Mouse (Mus musculus) neural tube, embryonic 11.5 days (tissue): ENCODE measurements around the gene Jrkl. TPM values are rescaled to one million over a fixed set of nuclear protein-coding genes. Genes with fewer than 3 reads are reported as not detected.

Experiments
- ATAC-seq: fragments of 200-750 bp; cut with Nextera tagmentation; 2 replicates; pipeline ENCODE4 v1.8.0; 2017; ENCODE audit warnings: moderate number of reproducible peaks, mild to moderate bottlenecking, moderate TSS enrichment, moderate library complexity; ENCODE audit not compliant: insufficient read depth, low FRiP score, low TSS enrichment
- DNase-seq: peaks from one replicate; pipeline ENCODE4 v3.0.0-alpha.2; 2015; ENCODE audit warnings: low spot score
- H3K27ac ChIP-seq: fragments of 300-500 bp; sonication (generic); 2 replicates; pipeline ENCODE4 v1.5.1; 2014; ENCODE audit warnings: low read depth, mild to moderate bottlenecking, low read length
- H3K27me3 ChIP-seq: fragments of 300-500 bp; sonication (generic); 2 replicates; pipeline ENCODE4 v1.6.1; 2014; ENCODE audit warnings: mild to moderate bottlenecking, low read length, mixed read lengths; ENCODE audit not compliant: control insufficient read depth, insufficient read depth
- H3K36me3 ChIP-seq: fragments of 300-500 bp; sonication (generic); 2 replicates; pipeline ENCODE4 v1.6.1; 2014; ENCODE audit warnings: mild to moderate bottlenecking, low read length, moderate library complexity, mixed read lengths; ENCODE audit not compliant: control insufficient read depth, insufficient read depth
- H3K4me1 ChIP-seq: fragments of 300-500 bp; sonication (generic); 2 replicates; pipeline ENCODE4 v1.6.1; 2014; ENCODE audit warnings: low read length, mixed read lengths; ENCODE audit not compliant: control insufficient read depth, insufficient read depth
- H3K4me2 ChIP-seq: fragments of 300-500 bp; sonication (generic); 2 replicates; pipeline ENCODE4 v1.6.1; 2014; ENCODE audit warnings: low read depth, mild to moderate bottlenecking, moderate library complexity
- H3K4me3 ChIP-seq: fragments of 300-500 bp; sonication (generic); 2 replicates; pipeline ENCODE4 v1.5.1; 2014; ENCODE audit warnings: low read depth, low read length
- H3K9ac ChIP-seq: fragments of 300-500 bp; sonication (generic); 2 replicates; pipeline ENCODE4 v1.6.1; 2014; ENCODE audit warnings: mild to moderate bottlenecking, low read length
- H3K9me3 ChIP-seq: fragments of 300-500 bp; sonication (generic); 2 replicates; pipeline ENCODE4 v1.6.1; 2016; ENCODE audit warnings: low read length; ENCODE audit not compliant: control insufficient read depth
- WGBS: fragments of 180-500 bp; shearing (Covaris S2); extraction: QIAGEN DNeasy Blood & Tissue Kit; methylation state at CpG from one replicate; pipeline ENCODE4 v1.1.7; 2014; 5-methylcytosine and 5-hydroxymethylcytosine counted together
- polyA plus RNA-seq: library from polyadenylated mRNA; unstranded; fragments of >200 nt; fragmentation: Nextera tagmentation; extraction: Ambion mirVana; gene quantifications from 2 replicates; pipeline ENCODE4 v1.2.1, GENCODE M21; 2014

The Jrkl gene
- polyA plus RNA-seq, 1 experiment from 2014 or later: 9.4 TPM

DNA sequence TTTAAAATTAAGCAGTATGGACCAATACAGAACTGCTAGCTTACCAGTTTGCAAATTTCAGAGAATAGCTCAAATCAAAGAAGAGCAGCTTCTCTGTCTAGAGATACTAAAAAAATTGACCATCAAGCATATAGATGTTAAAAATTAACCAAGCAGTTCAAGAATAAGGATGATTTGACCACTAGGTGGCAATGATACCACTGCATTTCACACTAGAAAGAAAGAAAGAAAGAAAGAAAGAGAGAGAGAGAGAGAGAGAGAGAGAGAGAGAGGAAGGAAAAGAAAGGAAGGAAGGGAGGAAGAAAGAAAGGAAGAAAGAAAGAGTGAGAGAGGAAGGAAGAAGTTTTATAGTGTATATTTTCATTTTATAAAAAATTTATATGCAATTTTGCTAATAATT is 3.3 kb downstream of the Jrkl start:
- H3K27ac ChIP-seq: no peak overlapping the region
- no peak overlapping the region for H3K4me2 ChIP-seq
- H3K9ac ChIP-seq: no peak overlapping the region
- H3K9me3 ChIP-seq: no peaks in the 10 kb centered on the region
- H3K4me3 ChIP-seq: no peak overlapping the region
- ATAC-seq (no peak), DNase-seq (no peak)
- H3K27me3 ChIP-seq: no peaks in the 10 kb centered on the region
- H3K36me3 ChIP-seq: no peaks in the 10 kb centered on the region
- peaks cover 11% of the 10 kb centered on the region for H3K4me1 ChIP-seq

DNA sequence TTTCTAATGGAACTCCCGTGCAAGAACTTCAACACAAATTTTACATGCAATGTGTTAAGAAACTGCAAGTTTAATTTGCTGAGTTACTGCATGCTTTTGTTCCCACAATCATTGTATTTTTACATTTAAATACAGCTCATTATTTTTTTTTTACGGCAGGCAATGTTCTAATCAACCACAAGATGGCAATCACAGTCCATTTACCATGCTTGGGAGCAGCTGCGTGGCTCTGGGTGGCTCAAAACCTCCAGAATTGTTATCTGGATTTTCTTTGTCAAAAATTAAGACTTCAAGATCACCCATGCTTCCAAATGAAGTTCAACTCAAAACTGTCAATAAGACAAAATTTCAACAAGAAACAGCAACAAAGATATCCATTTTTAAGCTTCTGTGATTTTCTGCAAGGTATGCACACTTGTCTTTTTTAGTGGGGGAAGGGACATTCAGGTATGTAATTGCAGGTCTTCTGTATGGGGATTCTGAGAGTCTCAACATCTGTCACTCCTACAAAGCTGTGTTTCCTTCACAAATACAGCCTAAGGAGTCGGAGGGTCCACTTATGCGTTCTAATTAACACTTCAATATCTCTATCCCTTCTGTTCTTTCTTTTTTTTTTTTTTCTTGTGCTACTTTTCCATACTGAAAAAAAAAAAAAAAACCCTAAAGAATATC is 13.9 kb downstream of the Jrkl start:
- Histone ChIP-seq H3K36me3 (no peaks in the 10 kb centered on the region), H3K9me3 (no peaks in the 10 kb centered on the region), H3K4me2 (no peak overlapping the region), H3K27ac (no peak overlapping the region), H3K27me3 (no peaks in the 10 kb centered on the region), H3K9ac (no peak overlapping the region), H3K4me3 (no peak overlapping the region), H3K4me1 (no peaks in the 10 kb centered on the region)
- DNase-seq (peak; percentile 25), ATAC-seq (no peak)
- WGBS: 23% methylated on average over 5 of the region's 5 CpGs

GRCm38 (mm10) chr9:13230553-13230952 is 15.1 kb downstream of the Jrkl start:
- no peak for DNase-seq

DNA sequence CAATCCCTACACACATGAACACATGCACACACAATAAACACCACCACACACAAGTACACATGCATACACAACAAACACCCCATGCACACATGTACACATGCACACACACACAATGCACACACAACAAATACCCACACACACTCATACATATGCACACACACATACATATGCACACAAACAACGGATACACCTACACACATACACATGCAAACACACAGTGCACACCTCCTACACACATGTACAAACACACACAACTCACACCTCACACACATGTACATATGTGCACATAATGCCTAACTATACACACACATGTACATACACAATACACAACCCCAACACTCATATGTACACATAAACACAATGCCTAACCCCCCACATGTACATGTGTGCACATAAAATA is 19.8 kb downstream of the Jrkl start:
- no peak for ATAC-seq
- H3K36me3 ChIP-seq: no peaks in the 10 kb centered on the region
- H3K4me3 ChIP-seq: no peak overlapping the region
- no peak for DNase-seq
- WGBS: 83% methylated on average over 1 of the region's 1 CpGs
- no peak overlapping the region for H3K9ac ChIP-seq
- no peak overlapping the region for H3K4me2 ChIP-seq
- no peaks in the 10 kb centered on the region for H3K9me3 ChIP-seq
- no peaks in the 10 kb centered on the region for H3K27me3 ChIP-seq
- no peak overlapping the region for H3K27ac ChIP-seq
- no peaks in the 10 kb centered on the region for H3K4me1 ChIP-seq

More at GRCm38 (mm10) chr9:13230553-13230952, 15.1 kb downstream of the Jrkl start:
- Histone ChIP-seq H3K27me3 (no peaks in the 10 kb centered on the region), H3K9me3 (no peaks in the 10 kb centered on the region), H3K9ac (no peak overlapping the region), H3K36me3 (no peaks in the 10 kb centered on the region), H3K4me2 (no peak overlapping the region), H3K4me3 (no peak overlapping the region), H3K27ac (no peak overlapping the region), H3K4me1 (no peaks in the 10 kb centered on the region)
- no peak for ATAC-seq
- 7% methylated on average over 4 of the region's 4 CpGs for WGBS

DNA sequence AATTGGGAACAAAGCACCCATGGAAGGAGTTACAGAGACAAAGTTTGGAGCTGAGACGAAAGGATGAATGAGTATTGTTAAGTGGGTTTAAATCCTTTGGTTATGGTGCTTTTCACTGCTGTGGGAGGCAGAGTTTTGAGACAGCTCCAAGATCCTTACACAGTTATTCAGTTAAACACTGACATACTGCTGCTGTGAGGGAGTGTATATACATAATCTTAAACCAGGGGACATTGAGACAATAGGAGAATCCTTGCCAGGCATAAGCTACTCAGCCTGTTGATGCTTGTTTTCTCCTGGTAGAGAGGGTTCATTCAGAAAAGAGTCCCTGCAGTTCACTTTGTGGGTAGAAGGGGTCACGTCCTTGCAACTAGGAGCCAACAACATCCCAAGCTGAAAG is 39.3 kb downstream of the Jrkl start:
- 72% methylated on average over 2 of the region's 2 CpGs for WGBS
- Histone ChIP-seq H3K4me2 (no peak overlapping the region), H3K27me3 (no peaks in the 10 kb centered on the region), H3K9ac (no peak overlapping the region), H3K4me3 (no peak overlapping the region), H3K27ac (no peak overlapping the region), H3K9me3 (no peaks in the 10 kb centered on the region), H3K36me3 (no peaks in the 10 kb centered on the region), H3K4me1 (no peaks in the 10 kb centered on the region)
- no peak for DNase-seq
- ATAC-seq: no peak

GRCm38 (mm10) chr9:13203681-13204080 is 41.9 kb downstream of the Jrkl start:
- Histone ChIP-seq H3K4me3 (no peak overlapping the region), H3K4me2 (no peak overlapping the region), H3K36me3 (no peaks in the 10 kb centered on the region), H3K4me1 (no peaks in the 10 kb centered on the region), H3K27ac (no peak overlapping the region), H3K9ac (no peak overlapping the region), H3K9me3 (no peaks in the 10 kb centered on the region), H3K27me3 (no peaks in the 10 kb centered on the region)
- DNase-seq (no peak), ATAC-seq (no peak)
- 90% methylated on average over 5 of the region's 5 CpGs for WGBS

GRCm38 (mm10) chr9:13203109-13203508 is 42.5 kb downstream of the Jrkl start:
- Histone ChIP-seq H3K4me2 (no peak overlapping the region), H3K4me3 (no peak overlapping the region), H3K27ac (no peak overlapping the region), H3K9me3 (no peaks in the 10 kb centered on the region), H3K9ac (no peak overlapping the region), H3K36me3 (no peaks in the 10 kb centered on the region), H3K4me1 (no peaks in the 10 kb centered on the region), H3K27me3 (no peaks in the 10 kb centered on the region)
- no peak for DNase-seq
- 90% methylated on average over 1 of the region's 1 CpGs for WGBS
- no peak for ATAC-seq

DNA sequence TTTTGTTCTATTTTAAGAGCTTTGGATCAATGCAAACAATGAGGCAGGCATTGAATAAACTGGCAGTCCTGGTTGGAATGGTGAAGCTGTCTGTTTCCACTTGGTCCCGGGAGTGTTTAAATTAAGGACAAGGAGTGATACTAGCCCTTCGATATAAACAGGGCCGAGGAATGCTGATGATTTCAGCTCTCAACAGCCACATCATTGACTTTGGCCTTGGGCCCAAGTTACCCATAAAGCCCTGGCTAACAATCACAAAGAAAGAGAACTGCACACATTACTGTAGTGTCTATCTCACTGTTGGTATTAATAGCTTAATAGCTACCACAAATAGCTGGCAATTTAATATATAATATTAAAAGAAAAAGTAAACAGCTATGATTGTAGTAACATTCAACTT is 45.5 kb downstream of the Jrkl start:
- H3K4me2 ChIP-seq: no peak overlapping the region
- no peaks in the 10 kb centered on the region for H3K27me3 ChIP-seq
- DNase-seq: no peak
- H3K27ac ChIP-seq: no peak overlapping the region
- no peaks in the 10 kb centered on the region for H3K9me3 ChIP-seq
- 87% methylated on average over 3 of the region's 3 CpGs for WGBS
- no peak overlapping the region for H3K4me3 ChIP-seq
- no peaks in the 10 kb centered on the region for H3K36me3 ChIP-seq
- no peak overlapping the region for H3K9ac ChIP-seq
- ATAC-seq: no peak
- no peaks in the 10 kb centered on the region for H3K4me1 ChIP-seq

DNA sequence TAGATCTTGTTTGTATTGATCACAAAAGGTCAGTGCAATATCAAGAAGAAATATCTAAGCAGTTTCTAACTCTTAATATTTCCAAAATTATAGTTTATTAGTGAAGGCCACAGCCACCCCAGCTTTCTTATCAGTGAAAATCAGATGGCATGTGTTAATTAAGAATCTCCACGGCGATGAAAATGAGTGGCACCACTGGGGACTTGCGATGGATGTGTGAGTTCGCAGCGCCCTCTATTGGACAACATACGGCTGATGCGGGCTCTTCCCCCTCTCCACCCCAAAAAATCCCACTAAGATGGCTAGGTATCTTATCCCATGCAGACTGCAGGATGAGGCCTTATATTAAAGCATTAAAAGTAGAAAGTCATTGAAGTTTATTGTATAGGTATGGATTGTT is 49.9 kb downstream of the Jrkl start:
- Histone ChIP-seq H3K4me1 (no peaks in the 10 kb centered on the region), H3K27me3 (no peaks in the 10 kb centered on the region), H3K4me3 (no peak overlapping the region), H3K9me3 (no peaks in the 10 kb centered on the region), H3K9ac (no peak overlapping the region), H3K4me2 (no peak overlapping the region), H3K36me3 (no peaks in the 10 kb centered on the region), H3K27ac (no peak overlapping the region)
- DNase-seq (peak; percentile 51), ATAC-seq (peak; percentile 63; the same call in 1 of the 2 replicates)
- WGBS: 9% methylated on average over 7 of the region's 7 CpGs
